Mouse (Mus musculus): Measurements from ENCODE around the gene Mipep.

DNA sequence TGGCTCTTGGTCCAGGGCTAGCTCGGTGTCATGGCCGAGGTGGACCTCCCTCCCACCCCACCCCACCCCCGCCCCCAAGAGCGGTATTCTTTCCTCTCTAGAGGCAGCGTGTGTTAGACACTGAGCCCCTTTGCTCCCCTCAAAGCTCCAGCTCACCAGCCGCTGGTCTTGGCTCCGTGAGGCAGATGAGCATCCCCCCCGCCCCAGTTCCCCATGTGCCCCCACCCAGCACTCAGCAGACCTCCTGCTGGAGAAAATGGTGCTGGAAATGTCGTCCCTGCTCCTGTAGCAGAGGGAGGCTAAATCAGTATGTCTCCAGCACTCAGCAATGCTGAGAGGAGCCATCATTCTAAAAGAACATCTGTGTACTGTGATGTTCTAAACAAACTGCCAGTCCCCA lies 40.7 kb upstream of the Mipep start:
- TF ChIP-seq CTCF (IDR thresholded peaks at IDR 0.05; ENCODE audit: low read depth) (no peak), EP300 (IDR thresholded peaks at IDR 0.05; ENCODE audit: low read depth) (no peak)
